Mouse (Mus musculus): Measurements from ENCODE around the gene Elmod2. TPM values are rescaled to one million over a fixed set of nuclear protein-coding genes. Genes with fewer than 3 reads are reported as not detected.
"Not testable (repeated sequence)": the region's sequence is repeated elsewhere in the genome, so short reads cannot be mapped to it uniquely, and the experiment has no call there.

The Elmod2 gene
- 10.8 and 11.9 TPM in 2 replicates for polyA plus RNA-seq (2015; fragmentation: Nextera tagmentation; extraction: Ambion mirVana)

DNA sequence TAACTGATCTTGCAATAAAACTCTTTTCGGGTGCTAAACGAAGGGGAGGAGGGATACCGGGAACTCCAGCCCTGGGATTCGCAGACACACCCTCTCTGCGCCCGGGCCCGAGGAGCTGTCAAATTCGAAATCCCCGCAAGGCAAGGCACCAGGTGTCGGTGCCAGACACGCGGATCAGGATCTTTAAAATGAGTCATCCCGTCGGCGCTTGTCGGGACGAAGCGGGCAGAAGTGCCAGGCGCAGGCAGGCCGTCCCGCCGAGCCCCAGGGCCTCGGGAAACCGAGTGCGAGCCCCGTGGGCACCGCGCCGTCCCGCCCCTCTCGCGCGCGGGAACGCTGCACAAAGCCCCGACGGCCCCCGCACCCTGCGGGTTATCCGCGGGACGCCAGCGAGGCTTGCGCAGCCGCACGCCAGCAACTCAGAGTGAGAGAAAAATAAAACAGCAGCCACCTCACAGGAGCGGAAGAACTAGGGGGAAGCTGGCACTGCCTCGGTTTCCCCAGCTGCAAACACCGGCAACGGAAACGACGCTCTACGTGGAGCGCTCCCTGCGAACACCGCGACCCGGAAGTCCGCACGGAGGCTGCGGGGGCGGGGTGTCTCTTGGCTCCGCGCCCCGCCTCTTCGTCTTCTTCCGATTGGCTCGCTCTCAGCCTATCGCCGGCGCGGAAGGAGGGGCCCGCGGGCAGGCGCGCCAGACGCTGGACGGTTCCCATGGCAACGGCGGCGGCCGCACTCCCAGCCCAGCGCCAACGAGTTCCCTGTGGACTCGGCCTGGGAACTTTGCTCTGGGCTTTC, at the start of gene Elmod2:
TSS of gene Elmod2 (minus strand) at position 588 of the 799 bp plus-strand sequence.
- peak; percentile 97 for DNase-seq (ENCODE audit: low spot score)

DNA sequence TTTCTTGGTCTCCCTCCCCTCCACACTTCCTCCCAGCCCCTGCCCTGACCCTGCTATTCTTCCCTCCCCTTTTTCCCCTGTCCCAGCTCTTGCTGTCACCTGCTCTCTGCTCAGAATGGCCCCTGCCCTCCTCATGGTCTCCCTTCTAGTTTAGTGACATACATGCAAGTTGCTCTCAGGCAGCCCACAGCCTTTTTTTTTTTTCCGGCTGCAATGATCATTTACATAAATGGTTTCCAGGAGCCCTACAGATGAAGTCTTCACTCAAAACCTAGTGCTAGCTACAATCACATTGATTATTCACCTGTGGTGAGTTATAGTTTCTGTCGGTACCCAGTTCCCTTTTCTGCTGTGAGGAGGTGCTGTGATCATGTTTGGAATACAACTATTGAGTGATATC, 48.7 kb upstream of the Elmod2 start:
- no peak for DNase-seq (ENCODE audit: low spot score)

DNA sequence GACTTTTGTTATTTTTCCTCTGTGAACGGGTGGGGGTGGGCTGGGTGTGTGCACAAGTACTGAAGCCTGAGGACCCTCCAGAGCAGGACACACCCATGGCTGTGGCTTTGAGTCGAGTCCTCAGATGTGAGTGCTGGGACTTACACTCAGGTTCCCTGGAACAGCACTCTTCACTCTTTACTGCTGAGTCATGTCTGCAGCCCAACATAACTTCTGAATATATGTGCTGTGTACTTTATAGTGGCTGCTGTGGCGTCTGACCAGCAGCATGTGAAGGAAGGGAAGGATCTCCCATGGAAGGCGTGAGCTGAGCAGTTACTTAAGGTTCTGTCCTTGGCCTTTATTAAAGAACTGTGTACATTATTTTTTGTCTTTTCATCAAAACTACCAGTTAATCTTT, 47.9 kb upstream of the Elmod2 start:
- no peak for DNase-seq (ENCODE audit: low spot score)

DNA sequence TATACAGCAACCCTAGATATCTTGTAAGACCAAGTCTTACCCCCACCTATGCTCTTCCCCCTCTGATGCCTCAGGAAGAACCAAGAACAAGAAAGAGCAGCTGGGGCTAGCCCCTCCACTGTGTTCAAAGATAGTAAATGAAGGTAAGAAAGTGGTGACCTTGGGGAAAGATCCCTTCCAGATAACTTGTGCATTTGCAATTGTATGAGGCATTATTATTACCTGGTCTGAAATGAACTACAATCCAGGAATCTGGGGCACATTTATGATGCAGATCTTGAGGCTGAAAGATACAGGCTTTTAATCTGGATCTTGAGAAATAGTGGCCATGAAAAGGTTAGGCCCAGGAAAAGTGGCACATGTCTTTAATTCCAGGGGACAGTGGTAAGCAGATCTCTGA, 44.9 kb upstream of the Elmod2 start:
- no peak for DNase-seq (ENCODE audit: low spot score)

DNA sequence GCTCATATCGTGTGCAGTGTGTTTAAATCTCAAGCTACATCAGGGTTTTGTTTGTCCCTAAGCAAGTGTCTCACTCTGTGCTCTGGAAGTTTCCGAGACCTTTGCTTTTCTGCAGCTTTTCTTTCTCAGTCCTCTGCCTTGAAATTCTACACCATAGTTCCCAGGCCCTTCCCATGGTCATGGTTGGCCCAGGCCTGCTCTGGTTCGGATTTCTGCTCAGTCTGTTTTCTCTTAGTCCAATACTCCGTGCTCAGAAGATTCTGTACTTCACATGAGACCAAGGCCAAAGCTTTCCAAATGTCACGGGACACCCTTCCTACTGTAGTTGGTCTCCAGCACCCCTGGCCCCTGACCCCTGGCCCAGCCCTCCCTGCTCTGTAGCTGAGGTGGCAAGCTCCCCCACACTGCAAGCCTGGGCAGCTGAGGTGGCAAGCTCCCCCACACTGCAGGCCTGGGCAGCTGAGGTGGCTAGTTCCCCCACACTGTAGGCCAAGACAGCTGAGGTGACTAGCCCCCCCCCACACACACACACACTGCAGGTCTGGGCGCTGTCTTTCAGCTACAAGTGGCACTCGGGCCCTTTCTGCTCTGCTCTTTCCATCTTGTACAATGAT, 31.0 kb upstream of the Elmod2 start:
- DNase-seq (ENCODE audit: low spot score), result no peak

DNA sequence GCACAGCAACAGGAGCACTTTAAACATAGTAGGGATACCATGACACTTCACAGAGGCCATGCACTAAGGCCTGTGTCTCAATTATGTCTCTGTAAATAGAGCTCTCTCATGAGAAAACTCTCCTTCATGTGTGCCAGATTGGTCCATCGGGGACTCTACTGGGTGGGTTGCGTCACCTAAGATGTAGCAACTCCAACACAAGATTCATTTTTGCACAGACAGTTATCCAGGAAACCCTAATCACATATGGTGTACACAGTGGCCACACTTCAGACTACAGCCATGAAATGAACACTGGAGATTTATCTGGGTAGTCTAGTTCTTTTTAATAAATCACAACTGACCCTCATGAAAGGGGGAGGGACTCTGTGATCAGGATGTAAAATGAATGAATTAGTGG, 19.0 kb upstream of the Elmod2 start:
- DNase-seq (ENCODE audit: low spot score), result no peak

DNA sequence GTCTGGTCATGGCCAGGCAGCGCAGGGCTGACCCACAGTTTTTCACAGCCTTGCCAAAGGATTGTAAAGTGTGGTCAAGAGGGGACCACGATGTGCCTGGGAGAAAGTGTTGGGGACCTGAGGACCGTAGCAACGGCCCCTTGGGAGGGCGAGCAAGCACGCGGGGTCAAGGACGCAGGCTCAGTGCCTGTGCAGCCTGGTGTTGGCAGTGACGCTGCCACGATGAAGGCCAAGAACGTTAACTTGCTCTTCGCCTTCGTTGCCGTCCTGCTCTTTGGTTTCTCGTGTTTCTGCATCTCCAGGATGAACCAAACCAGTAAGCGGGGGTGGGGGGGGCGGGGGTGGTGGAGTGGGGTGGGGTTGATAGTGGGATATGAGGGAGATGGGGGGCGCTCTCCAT, 16.0 kb upstream of the Elmod2 start, which contains the start of gene Mgat4d:
TSS of gene Mgat4d (plus strand) at position 209 of the 400 bp plus-strand sequence.
- no peak for DNase-seq (ENCODE audit: low spot score)

DNA sequence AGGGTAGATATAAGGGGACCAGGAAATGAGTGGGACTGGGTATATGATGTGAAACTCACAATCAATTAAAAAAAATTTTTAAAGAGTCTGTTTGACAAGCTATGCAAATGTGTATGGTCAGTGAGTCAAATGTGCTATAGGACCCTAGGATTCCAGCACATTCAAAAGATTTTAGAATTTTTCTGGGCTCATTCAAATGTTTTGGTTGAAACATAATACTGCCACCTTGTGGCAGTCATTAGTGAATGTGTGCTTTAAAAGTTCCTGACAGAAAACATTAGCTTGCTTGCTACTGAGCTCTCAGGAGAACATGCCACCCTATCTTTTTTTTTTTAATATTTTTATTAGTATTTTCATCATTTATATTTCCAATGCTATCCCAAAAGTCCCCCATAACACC, 10.4 kb upstream of the Elmod2 start:
- peak; percentile 21 for DNase-seq (ENCODE audit: low spot score)

DNA sequence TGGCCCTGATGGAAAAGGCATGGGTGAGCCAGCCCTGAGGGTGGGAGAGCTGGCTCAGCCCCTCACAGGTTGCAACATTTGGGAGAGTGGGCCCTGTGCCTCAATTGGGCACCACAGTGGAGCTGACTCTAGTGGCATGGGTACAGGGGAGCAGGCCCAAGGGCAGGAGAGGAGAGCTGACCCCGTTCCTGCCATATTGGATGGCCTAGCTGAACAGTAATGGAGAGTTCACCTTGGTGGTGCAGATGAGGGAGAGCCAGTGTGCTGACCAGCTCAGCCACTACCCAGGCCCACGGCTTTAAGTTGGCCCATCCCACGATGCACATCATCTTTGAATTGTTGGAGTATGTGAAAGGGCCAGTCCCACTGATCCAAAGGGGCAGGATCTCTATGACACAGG, 9.8 kb upstream of the Elmod2 start:
- no peak for DNase-seq (ENCODE audit: low spot score)

DNA sequence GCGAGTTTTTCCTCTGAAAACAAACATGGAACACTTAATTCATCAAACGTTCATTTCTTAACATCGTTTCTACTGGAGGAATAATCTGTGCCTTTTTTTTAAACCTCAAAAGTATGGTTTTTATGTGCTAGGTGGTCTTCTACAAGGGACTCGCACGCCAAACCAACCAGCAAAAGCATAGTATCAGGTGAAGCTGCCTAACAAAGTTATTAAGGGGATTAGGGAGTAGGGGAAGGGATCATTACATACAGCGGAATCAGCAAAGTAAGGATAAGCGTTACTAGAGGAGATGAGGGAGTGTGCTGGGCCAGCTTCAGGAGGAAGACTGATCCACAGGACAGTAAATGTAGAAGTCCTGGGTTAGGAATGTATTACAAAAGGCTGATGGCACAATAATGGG, 578 bp upstream of the Elmod2 start:
- no peak for DNase-seq (ENCODE audit: low spot score)

DNA sequence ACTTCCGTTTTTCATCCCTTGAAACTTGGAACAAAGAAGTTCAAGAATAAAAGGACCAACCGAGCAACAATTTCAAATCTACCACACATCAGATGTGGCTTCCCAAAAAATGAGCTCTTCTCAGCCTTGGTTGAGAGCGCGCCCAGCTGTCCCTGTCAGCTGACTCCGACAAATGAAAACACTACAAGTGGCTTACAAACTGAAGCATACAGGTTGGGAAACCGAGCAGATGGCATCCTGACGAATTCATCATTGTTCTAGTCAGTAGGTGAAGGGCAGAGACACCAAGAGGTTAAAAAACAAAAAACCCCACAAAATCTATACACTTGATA, 753 bp downstream of the Elmod2 start:
- DNase-seq (ENCODE audit: low spot score), result peak; percentile 41

DNA sequence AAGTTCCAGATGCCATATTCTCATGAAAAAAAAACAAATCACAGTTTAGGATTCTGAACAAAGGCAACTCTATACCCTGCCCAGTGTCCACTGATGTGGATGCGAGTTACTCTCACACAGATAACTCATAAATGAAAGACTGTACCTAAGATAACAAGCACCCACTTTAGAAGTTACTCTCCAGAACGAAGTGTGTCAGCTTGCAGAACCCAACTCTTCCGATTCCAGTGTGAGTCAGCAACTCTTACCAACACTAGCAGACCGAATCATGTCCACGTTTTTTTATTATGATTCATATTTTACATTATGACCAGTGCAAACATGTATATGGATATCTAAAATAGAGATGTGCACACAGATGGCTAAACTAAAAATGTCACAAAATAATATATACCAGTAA, 4.4 kb downstream of the Elmod2 start:
- no peak for DNase-seq (ENCODE audit: low spot score)

DNA sequence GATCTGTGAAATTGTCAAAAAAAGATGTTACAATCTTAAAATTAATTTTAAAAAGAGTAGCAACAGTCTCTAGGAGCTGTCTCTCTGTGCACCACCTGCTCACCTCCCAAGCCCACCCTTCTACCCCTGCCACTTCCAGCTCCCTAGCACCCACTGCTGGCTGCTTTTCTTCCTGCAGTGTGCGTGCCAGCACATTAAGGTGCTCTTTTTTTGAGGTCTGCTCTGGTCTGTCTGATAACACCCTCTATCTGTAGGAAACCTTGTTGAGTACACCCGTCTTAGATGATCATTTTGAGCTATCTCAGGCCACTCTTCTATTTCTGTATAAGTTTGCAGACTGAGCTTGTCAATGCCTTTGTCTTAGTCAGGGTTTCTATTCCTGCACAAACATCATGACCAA, 9.2 kb downstream of the Elmod2 start:
- no peak for DNase-seq (ENCODE audit: low spot score)

DNA sequence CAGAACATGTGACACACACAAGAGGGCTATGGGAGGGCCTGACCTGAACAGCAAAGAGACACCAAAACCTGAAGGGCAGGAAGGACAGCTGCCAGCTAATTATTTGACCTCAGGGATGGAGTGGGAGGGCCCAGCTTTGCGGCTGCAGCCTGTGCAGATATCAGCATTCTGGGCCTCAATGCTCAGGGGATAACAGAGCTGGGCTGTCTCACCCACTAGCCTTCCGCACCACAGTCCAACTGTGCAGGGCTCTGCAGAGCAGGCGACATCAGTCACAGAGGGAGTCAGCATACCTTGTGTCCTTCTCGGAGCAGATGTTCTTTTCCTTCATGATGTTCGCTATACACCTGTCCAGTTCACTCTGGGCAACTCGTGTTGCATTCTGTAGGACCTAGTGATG, 9.9 kb downstream of the Elmod2 start:
- no peak for DNase-seq (ENCODE audit: low spot score)

DNA sequence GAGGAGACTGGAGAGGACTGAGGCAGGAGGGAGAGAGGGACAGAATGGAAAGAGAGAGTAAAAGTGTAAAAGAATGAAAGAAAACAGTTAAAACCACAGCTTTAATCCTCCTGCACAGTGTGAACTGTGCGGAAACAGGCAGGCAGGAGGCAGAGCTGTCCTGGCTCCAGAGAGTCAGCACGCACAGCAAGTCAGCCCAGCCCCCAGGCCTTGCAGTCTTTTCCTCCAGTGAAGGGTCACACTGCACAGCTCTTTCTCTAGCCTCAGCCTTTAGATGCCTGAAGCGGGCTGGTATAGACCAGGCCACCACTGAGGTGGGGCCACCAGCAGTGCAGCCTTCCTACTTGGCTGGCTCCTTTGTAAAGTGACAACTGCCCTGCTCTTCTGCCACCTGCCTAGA, 11.7 kb downstream of the Elmod2 start:
- no peak for DNase-seq (ENCODE audit: low spot score)

DNA sequence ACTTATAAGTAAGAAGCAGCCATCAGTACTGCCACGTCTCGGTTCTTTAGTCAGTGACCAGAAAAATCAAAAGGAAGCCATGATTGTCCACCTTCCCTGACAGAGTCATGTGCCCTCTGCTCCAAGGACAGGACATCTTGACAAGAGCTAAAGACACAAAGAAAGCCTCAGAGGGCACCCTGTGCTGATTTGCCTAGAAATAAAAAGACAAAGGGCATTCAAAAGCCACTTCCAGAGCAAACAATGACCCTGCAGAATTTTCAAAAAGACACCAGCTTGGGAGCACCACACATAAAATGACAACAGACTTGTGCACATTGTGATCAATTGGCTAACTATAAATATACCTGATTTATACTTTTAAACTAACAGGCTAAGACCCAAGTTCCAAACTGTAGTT, 16.6 kb downstream of the Elmod2 start:
- no peak for DNase-seq (ENCODE audit: low spot score)

DNA sequence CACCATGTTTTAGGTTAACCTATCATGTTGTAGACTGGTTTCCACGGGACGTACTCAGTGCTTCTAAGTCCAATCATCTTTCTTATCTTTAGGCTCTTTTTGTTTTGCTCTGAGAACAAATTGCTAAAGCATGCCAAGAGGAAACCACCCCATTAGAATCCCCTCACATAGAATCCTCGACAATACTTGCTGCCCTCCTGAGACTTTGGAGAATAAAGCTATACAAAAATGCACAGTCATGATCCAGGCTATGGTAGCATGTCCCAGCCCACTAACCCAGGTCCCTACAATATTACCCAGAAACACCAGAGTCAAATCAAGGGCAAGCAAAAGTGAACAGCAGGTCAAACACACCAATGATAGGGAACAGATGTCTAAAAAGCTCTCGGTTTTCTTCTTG, 17.2 kb downstream of the Elmod2 start:
- DNase-seq (ENCODE audit: low spot score), result not testable (repeated sequence)

DNA sequence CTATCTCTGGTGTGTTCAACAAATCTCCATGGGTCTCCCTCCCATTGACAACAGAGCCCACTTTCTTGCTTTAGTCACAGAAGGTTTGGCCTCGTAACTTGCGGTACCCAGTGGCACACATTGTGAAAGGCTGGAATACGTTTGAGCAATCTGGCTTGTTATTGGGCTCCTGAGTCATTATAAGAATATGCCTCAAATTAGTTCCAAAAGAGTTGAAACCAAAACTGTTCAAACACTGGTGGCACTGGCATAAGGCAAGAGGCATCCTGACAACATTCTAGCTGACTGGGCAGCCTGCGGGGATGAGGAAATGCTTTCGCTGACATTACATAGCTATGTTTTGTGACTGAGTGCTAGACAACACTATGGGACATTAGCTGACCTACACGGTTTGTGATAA, 22.4 kb downstream of the Elmod2 start:
- no peak for DNase-seq (ENCODE audit: low spot score)

DNA sequence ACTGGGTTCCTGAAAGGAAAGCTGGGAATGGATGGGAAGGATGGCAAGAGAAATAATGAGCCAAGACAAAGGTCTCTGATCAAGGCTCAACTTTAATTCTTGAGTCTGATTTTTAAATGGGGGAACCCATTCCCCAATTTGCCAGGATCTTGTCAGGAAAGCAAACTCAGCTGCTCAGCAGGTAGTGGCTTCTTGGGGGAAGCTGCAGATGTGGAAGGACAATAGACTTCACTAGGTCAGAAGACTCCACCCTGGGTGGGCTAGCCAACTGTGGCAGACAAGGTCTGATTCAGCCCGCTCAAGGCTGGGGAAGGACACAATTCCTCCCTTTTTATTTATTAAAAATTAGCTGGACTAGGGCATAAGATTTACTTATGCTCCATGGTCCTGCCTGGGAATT, 27.3 kb downstream of the Elmod2 start:
- no peak for DNase-seq (ENCODE audit: low spot score)

DNA sequence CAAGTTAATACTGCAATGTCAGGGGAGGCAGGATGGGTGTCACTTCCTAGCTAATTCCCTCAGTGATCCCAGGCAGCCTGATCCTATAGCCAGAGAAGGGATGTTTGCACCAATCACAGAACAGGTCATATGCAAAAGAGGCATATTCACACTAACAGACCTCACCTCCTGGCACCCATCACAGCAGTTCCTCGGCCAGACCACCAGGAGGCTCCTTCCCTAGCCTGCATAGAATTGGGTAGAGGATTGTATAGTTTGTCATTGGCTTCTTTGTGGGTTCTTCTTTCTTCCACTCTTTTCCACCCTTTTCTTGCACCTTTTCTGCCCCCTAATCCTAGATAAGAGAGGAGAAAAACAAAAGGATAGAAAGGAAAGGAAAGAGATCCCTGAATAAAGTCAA, 32.2 kb downstream of the Elmod2 start:
- DNase-seq (ENCODE audit: low spot score), result no peak

DNA sequence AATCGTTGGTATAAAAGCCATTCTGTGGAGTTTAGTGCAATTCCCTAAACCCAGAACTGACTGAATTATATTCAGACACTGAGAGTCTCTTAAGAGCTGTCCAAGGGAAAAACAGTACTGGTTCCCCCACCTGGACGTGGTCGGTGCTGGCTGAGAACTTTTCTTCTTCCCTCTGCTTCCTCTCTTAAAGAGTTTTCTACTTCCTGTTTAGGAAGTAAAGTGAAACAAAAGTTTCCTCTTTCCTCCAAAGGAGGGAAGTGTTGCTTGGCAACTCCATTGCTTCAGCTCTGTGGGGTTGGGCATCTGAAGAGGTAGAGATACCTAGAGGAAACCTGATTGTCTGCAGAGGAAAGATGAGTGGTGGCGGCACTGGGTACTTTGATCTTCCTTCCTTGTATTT, 34.9 kb downstream of the Elmod2 start:
- no peak for DNase-seq (ENCODE audit: low spot score)

DNA sequence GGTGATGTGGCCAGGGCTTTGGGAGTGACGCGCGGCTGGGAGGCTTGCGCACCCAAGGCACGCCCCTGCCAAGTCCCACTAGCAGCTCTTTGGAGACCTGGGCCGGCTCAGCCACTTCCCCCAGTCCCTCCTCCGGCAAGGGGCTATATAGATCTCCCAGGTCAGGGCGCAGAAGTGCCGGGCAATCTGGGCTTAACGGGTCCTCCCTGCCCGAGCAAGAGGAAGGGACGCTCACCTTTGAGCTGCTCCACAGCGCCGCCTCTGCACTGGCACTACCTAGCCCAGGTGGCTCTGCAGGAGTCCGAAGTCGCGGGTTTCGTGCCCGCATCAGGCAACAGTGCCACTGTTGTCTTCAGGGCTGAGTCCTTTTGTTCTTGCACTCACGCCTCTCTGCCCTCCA, 42.1 kb downstream of the Elmod2 start, which contains the start of gene Ucp1:
TSS of gene Ucp1 (plus strand) at position 177 of the 400 bp plus-strand sequence.
- no peak for DNase-seq (ENCODE audit: low spot score)

DNA sequence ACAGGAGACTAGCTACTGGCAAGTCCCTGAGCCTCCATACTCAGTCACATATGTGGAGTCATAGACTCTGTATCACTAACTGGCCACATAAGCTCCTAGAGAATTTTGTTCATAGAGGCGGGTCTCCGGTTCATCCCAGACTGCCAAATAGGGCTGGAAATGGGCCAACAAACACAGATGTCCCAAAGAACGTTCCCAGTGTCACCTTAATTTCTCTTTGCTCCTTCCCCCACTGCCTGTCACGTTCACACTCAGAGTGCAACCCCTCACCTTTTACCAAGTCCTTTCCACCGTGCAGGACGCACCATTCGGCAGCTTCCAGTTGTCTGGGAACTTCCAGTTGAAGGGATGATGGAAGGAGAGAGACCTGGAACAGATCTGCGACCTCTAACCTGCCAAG, 46.9 kb downstream of the Elmod2 start:
- no peak for DNase-seq (ENCODE audit: low spot score)

All from thymus, postnatal 0 days (tissue).